28 mouse cellular contexts compared by ENCODE assay signal in genomic region chr3:116373196-116373595, GRCm38 (mm10).
"Had no signal": no experiment of that assay in that cellular context is flagged by ENCODE, and none has a peak within 500 bp of the region (broad histone marks: within the 10 kb centered on the region; RNA-seq: fewer than 3 reads in every experiment).

No protein-coding gene starts in this region.

- H3K9ac ChIP-seq: heart, embryonic 13.5 days; heart, embryonic 15.5 days; hindbrain, embryonic 12.5 days; hindbrain, embryonic 14.5 days; intestine, embryonic 15.5 days; kidney, embryonic 15.5 days; limb, embryonic 12.5 days; liver, embryonic 13.5 days had no signal

- H3K27me3 ChIP-seq: heart, embryonic 13.5 days; heart, embryonic 15.5 days; hindbrain, embryonic 12.5 days; intestine, embryonic 15.5 days; kidney, embryonic 15.5 days; limb, embryonic 12.5 days; liver, embryonic 13.5 days had no signal

- H3K4me3 ChIP-seq: gastrocnemius, adult 2 months; heart, adult 2 months; heart, embryonic 13.5 days; heart, embryonic 15.5 days; hindbrain, embryonic 10.5 days; hindbrain, embryonic 12.5 days; intestine, embryonic 15.5 days; kidney, embryonic 15.5 days; left cerebral cortex, adult 2 months; limb, embryonic 10.5 days; limb, embryonic 12.5 days; liver, embryonic 13.5 days had no signal

- H3K9me3 ChIP-seq: heart, embryonic 13.5 days; heart, embryonic 15.5 days; hindbrain, embryonic 10.5 days; hindbrain, embryonic 12.5 days; intestine, embryonic 15.5 days; kidney, embryonic 15.5 days; limb, embryonic 10.5 days; limb, embryonic 12.5 days; liver, embryonic 13.5 days had no signal

- H3K27ac ChIP-seq: heart, adult 2 months; heart, embryonic 13.5 days; heart, embryonic 15.5 days; hindbrain, embryonic 10.5 days; hindbrain, embryonic 12.5 days; hindbrain, embryonic 14.5 days; intestine, embryonic 15.5 days; kidney, embryonic 15.5 days; left cerebral cortex, adult 2 months; limb, embryonic 10.5 days; limb, embryonic 12.5 days; liver, embryonic 13.5 days had no signal

- DNase-seq: gastrocnemius, adult 2 months; gastrocnemius, postnatal 10 days; gastrocnemius, postnatal 25 days; heart, adult 2 months; heart, postnatal 4 days; kidney, adult 18-20 months; kidney, adult 9 months; kidney, postnatal 10 days; kidney, postnatal 25 days; kidney, postnatal 4 days; layer of hippocampus, adult 9-11 months; liver; liver, embryonic 13.5 days had no signal

- H3K4me2 ChIP-seq: heart, embryonic 11.5 days; heart, embryonic 13.5 days; heart, embryonic 15.5 days; hindbrain, embryonic 12.5 days; hindbrain, embryonic 14.5 days; intestine, embryonic 15.5 days; kidney, embryonic 15.5 days; limb, embryonic 12.5 days; liver, embryonic 11.5 days; liver, embryonic 13.5 days had no signal

- H3K4me1 ChIP-seq: intestine, embryonic 15.5 days had no signal

- H3K36me3 ChIP-seq: heart, embryonic 13.5 days; heart, embryonic 15.5 days; hindbrain, embryonic 12.5 days; intestine, embryonic 15.5 days; kidney, embryonic 15.5 days; liver, embryonic 13.5 days had no signal

- ATAC-seq: hindbrain, embryonic 16.5 days; inflammation-experienced regulatory T-cells, adult 6 months; intestine, embryonic 15.5 days; intestine, postnatal 0 days had no signal
